In the genomic region with DNA sequence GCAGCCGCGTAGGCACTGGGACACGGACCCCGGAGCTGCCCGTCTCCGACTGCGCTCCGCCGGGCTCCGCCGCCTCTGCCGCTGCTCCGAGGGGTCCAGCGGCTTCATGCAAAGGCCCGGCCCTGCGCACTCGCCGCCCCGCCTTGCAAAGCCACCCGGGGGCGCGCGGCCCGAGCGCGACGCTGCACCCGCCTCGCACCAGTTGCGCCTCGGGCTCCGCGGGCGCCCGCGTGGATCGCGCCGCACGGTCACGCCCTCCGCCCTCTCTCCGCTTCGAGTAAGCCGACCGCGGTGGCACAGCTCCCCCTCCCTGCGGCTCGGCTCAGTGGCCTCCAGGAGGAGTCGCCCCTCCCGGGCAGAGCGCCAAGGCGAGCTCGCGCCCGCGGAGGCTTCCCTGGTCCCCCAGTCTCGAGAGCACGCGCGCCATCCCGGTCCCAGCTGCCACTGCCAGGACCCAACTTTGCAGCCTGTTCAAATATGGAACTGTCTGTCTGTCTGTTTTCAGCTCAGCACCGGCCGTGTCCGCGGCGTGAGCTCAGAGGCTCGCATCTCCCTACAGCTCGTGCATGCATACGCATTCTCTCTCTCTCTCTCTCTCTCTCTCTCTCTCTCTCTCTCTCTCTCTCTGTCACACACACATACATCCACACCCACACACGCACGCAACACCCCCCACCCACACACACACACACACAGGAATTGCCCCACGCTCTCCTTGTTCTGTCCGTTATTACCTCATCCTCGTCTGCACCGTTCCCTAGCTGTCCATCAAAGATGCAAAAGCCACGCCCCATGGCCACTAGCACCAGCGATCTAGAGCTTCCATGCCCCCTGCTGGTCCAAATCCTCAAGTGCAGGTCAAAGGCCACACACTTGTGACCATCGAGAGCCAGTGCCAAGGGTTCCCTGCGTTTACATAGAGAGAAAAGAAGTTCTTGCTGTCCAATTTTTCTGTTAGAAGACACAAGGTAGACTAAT, we compare ENCODE assay signal across 8 mouse cellular contexts. TPM values are rescaled to one million over a fixed set of nuclear protein-coding genes. Genes with fewer than 3 reads are reported as not detected.
DNase-seq lines count a peak whose midpoint lies in the region; ATAC-seq and TF ChIP-seq lines count a peak whose summit lies in the region.

TSS of gene Dtx4 (minus strand) at position 85 of the 978 bp plus-strand sequence.

- H3K9ac ChIP-seq in hindbrain, postnatal 0 days (replicated peaks; ENCODE audit: low read length): peak within 1 kb of the TSS; percentile 86

- peak within 1 kb of the TSS; percentile 90 for H3K4me3 ChIP-seq in gastrocnemius, adult 2 months
- peak within 1 kb of the TSS; percentile 68 for H3K4me3 ChIP-seq in hindbrain, postnatal 0 days (ENCODE audit: low read length)
- H3K4me3 ChIP-seq in left cerebral cortex, adult 2 months: peak within 1 kb of the TSS; percentile 82

- peak; percentile 93 for ATAC-seq in hindbrain, postnatal 0 days
- peak; percentile 91 for ATAC-seq in megakaryocyte, adult 5-6 weeks (ENCODE audit: poor library complexity, severe bottlenecking)

- peak; percentile 86 for TF ChIP-seq CTCF in gastrocnemius, adult 2 months (IDR thresholded peaks at IDR 0.05)
- TF ChIP-seq CTCF in hindbrain, postnatal 0 days (IDR thresholded peaks at IDR 0.05; ENCODE audit: low read depth): peak; percentile 96
- peak; percentile 81 for TF ChIP-seq CTCF in left cerebral cortex, adult 2 months (IDR thresholded peaks at IDR 0.05)

- no peaks in the 10 kb centered on the region for H3K9me3 ChIP-seq in hindbrain, postnatal 0 days (ENCODE audit: low read length)

- H3K4me1 ChIP-seq in hindbrain, postnatal 0 days (ENCODE audit: insufficient read depth, low read length): 0 out of 2 replicates have a peak, but pooled peaks cover 8% of the 10 kb centered on the region

- peak; percentile 83 for DNase-seq in WW6 (ENCODE audit: low read depth, low spot score)
- DNase-seq in cerebellum, postnatal 4 days (ENCODE audit: low spot score in 2 of 2): peak; percentile 90 to 92
- DNase-seq in gastrocnemius, adult 2 months: peak; percentile 95
- peak; percentile 97 for DNase-seq in hindbrain, postnatal 0 days (ENCODE audit: low spot score)
- DNase-seq in left cerebral cortex, adult 2 months (ENCODE audit: extremely low spot score in 1 of 2, low spot score in 2 of 2): peak; percentile 91
- peak; percentile 96 for DNase-seq in right cerebral cortex, adult 2 months (ENCODE audit: low spot score in 2 of 2)
- peak; percentile 97 for DNase-seq in urinary bladder, postnatal 14 days (ENCODE audit: low spot score)

- 5% methylated on average over 73 of the region's 80 CpGs for WGBS in hindbrain, postnatal 0 days

- no peaks in the 10 kb centered on the region for H3K27me3 ChIP-seq in hindbrain, postnatal 0 days (ENCODE audit: insufficient read depth, low read length)

- H3K27ac ChIP-seq in gastrocnemius, adult 2 months: peak within 1 kb of the TSS; percentile 87
- peak within 1 kb of the TSS; percentile 92 for H3K27ac ChIP-seq in hindbrain, postnatal 0 days
- H3K27ac ChIP-seq in left cerebral cortex, adult 2 months: peak within 1 kb of the TSS; percentile 96

- H3K4me2 ChIP-seq in hindbrain, postnatal 0 days (ENCODE audit: low read depth, low read length): peak within 1 kb of the TSS; percentile 72

- intact Hi-C loops in gastrocnemius, adult 2 months (cut with DNase I): loop anchor here (5.0 kb wide), 1 partner anchor 34 kb away; no protein-coding TSS in a partner anchor
- intact Hi-C loops in left cerebral cortex, adult 2 months (cut with DNase I): loop anchor here (5.0 kb wide), 5 partner anchors 34 to 494 kb away; partner anchors contain the start of genes Lpxn and Zfp91

- no peaks in the 10 kb centered on the region for H3K36me3 ChIP-seq in hindbrain, postnatal 0 days (ENCODE audit: insufficient read depth, low read length)

RNA-seq across cellular contexts. Expression of gene Dtx4, which starts in this region (rescaled TPM):
- 1 to 10 TPM; 3.9 to 4.2 TPM for total RNA-seq in gastrocnemius, adult 2 months (2021)
- 54.7 and 55.6 TPM in 2 replicates for total RNA-seq in hindbrain, postnatal 0 days (2014; rRNA removed)
- polyA plus RNA-seq in hindbrain, postnatal 0 days (2015; fragmentation: Nextera tagmentation; extraction: Ambion mirVana): 23.3 and 24.6 TPM in 2 replicates
- total RNA-seq in left cerebral cortex, adult 2 months (2021): 10 to 100 TPM; 36.0 to 36.3 TPM
- total RNA-seq in megakaryocyte, adult 5-6 weeks (2015): 7.3 and 9.9 TPM in 2 replicates
- total RNA-seq in megakaryocyte, adult 5-6 weeks (2017): 8.3 and 9.0 TPM in 2 replicates

Comparison
In these comparisons a context has a peak if more than half of its experiments do, and no peak if none do; other contexts are left out.
1. Peak in every context shown above with its lines: DNase-seq, ATAC-seq, H3K4me3 ChIP-seq and H3K27ac ChIP-seq.